Mouse (Mus musculus) retina, postnatal 1 day (tissue): ENCODE measurements around the gene Sap25.

Experiments used
- DNase-seq: peaks from one replicate; pipeline ENCODE4 v3.0.0-alpha.2; 2012

Gene Sap25

GRCm38 (mm10) chr5:137668971-137669370, 27.8 kb downstream of the Sap25 start:
- DNase-seq: no peak

GRCm38 (mm10) chr5:137670240-137670639, 29.1 kb downstream of the Sap25 start:
- no peak for DNase-seq

GRCm38 (mm10) chr5:137671443-137672240, 30.5 kb downstream of the Sap25 start:
- DNase-seq: no peak

GRCm38 (mm10) chr5:137672361-137672760, 31.2 kb downstream of the Sap25 start:
- no peak for DNase-seq

- no peak for DNase-seq
Measured at GRCm38 (mm10) chr5:137673015-137673414, 31.9 kb downstream of the Sap25 start.

- no peak for DNase-seq
Measured at GRCm38 (mm10) chr5:137674786-137675185, 33.7 kb downstream of the Sap25 start.

GRCm38 (mm10) chr5:137677859-137678258, 36.7 kb downstream of the Sap25 start:
- DNase-seq: no peak

GRCm38 (mm10) chr5:137678736-137679135, 37.6 kb downstream of the Sap25 start:
- no peak for DNase-seq

- no peak for DNase-seq
Measured at GRCm38 (mm10) chr5:137679726-137680125, 38.6 kb downstream of the Sap25 start.

- DNase-seq: peak; percentile 15
Measured at GRCm38 (mm10) chr5:137682526-137682925, 41.4 kb downstream of the Sap25 start.

- peak; percentile 48 for DNase-seq
Measured at GRCm38 (mm10) chr5:137683388-137684293, 42.5 kb downstream of the Sap25 start.

GRCm38 (mm10) chr5:137684294-137685123, 43.4 kb downstream of the Sap25 start, which contains the start of gene Agfg2:
Gene Agfg2, minus strand, starts transcription at chr5:137684726.
- DNase-seq: peak; percentile 100

- no peak for DNase-seq
Measured at GRCm38 (mm10) chr5:137685653-137686052, 44.5 kb downstream of the Sap25 start.

- DNase-seq: no peak
Measured at GRCm38 (mm10) chr5:137686127-137686790, 45.1 kb downstream of the Sap25 start.

- no peak for DNase-seq
Measured at GRCm38 (mm10) chr5:137689974-137690373, 48.8 kb downstream of the Sap25 start.

- DNase-seq: no peak
Measured at GRCm38 (mm10) chr5:137690531-137690930, 49.4 kb downstream of the Sap25 start.

GRCm38 (mm10) chr5:137691881-137692280, 50.7 kb downstream of the Sap25 start:
- DNase-seq: no peak
